Mouse (Mus musculus): ENCODE measurements around the gene Rasgef1b.

The Rasgef1b gene

GRCm38 (mm10) chr5:99602244-99603023 lies 126.4 kb downstream of the Rasgef1b start:
- no peak for DNase-seq (ENCODE audit: low read depth)

- DNase-seq (ENCODE audit: low read depth): no peak
Observed at GRCm38 (mm10) chr5:99599376-99599775, 129.5 kb downstream of the Rasgef1b start.

GRCm38 (mm10) chr5:99598470-99599110 lies 130.3 kb downstream of the Rasgef1b start:
- DNase-seq (ENCODE audit: low read depth): no peak

GRCm38 (mm10) chr5:99597701-99598100 lies 131.2 kb downstream of the Rasgef1b start:
- no peak for DNase-seq (ENCODE audit: low read depth)

- DNase-seq (ENCODE audit: low read depth): no peak
Observed at GRCm38 (mm10) chr5:99591348-99591747, 137.5 kb downstream of the Rasgef1b start.

- DNase-seq (ENCODE audit: low read depth): no peak
Observed at GRCm38 (mm10) chr5:99590539-99590938, 138.3 kb downstream of the Rasgef1b start.

- DNase-seq (ENCODE audit: low read depth): no peak
Observed at GRCm38 (mm10) chr5:99587994-99588393, 140.9 kb downstream of the Rasgef1b start.

GRCm38 (mm10) chr5:99587589-99587988 lies 141.3 kb downstream of the Rasgef1b start:
- no peak for DNase-seq (ENCODE audit: low read depth)

- no peak for DNase-seq (ENCODE audit: low read depth)
Observed at GRCm38 (mm10) chr5:99586287-99586686, 142.6 kb downstream of the Rasgef1b start.

GRCm38 (mm10) chr5:99585166-99585898 lies 143.5 kb downstream of the Rasgef1b start:
- DNase-seq (ENCODE audit: low read depth): no peak

GRCm38 (mm10) chr5:99584266-99584665 lies 144.6 kb downstream of the Rasgef1b start:
- DNase-seq (ENCODE audit: low read depth): no peak

- DNase-seq (ENCODE audit: low read depth): no peak
Observed at GRCm38 (mm10) chr5:99582055-99582454, 146.8 kb downstream of the Rasgef1b start.

- DNase-seq (ENCODE audit: low read depth): peak; percentile 17
Observed at GRCm38 (mm10) chr5:99578692-99579091, 150.2 kb downstream of the Rasgef1b start.

GRCm38 (mm10) chr5:99575897-99576296 lies 153.0 kb downstream of the Rasgef1b start:
- no peak for DNase-seq (ENCODE audit: low read depth)

- no peak for DNase-seq (ENCODE audit: low read depth)
Observed at GRCm38 (mm10) chr5:99564501-99565323, 164.2 kb downstream of the Rasgef1b start.

GRCm38 (mm10) chr5:99562096-99562495 lies 166.8 kb downstream of the Rasgef1b start:
- DNase-seq (ENCODE audit: low read depth): no peak

GRCm38 (mm10) chr5:99559814-99560213 lies 169.1 kb downstream of the Rasgef1b start:
- no peak for DNase-seq (ENCODE audit: low read depth)

- DNase-seq (ENCODE audit: low read depth): no peak
Observed at GRCm38 (mm10) chr5:99558231-99558630, 170.6 kb downstream of the Rasgef1b start.

GRCm38 (mm10) chr5:99552645-99553044 lies 176.2 kb downstream of the Rasgef1b start:
- no peak for DNase-seq (ENCODE audit: low read depth)

- DNase-seq (ENCODE audit: low read depth): no peak
Observed at GRCm38 (mm10) chr5:99544664-99545494, 184.0 kb downstream of the Rasgef1b start.

Measured in fibroblast of lung, adult 2 months (primary cell).